Mouse (Mus musculus) E14TG2a.4 (cell line): ENCODE measurements at regions not wholly inside any gene's neighbourhood (a gene's known extent, or its start where the extent isn't known, plus 50 kb on each side); places are given as distances from the start of the nearest gene placed in this dataset.
A peak's percentile ranks its signal among the peaks of the same experiment; 100 is the strongest.

Experiments
- H3K27me3 ChIP-seq: 2 replicates; pipeline ENCODE4 v1.6.1; 2014; ENCODE audit warnings: low read length, control low read depth; ENCODE audit not compliant: insufficient read depth
- H3K36me3 ChIP-seq: 2 replicates; pipeline ENCODE4 v1.6.1; 2014; ENCODE audit warnings: low read length, control low read depth; ENCODE audit not compliant: insufficient read depth
- H3K4me1 ChIP-seq: replicated peaks from 2 replicates; pipeline ENCODE4 v1.6.1; 2014; ENCODE audit warnings: low read depth, low read length, control low read depth
- H3K4me3 ChIP-seq: replicated peaks from 2 replicates; pipeline ENCODE4 v1.5.1; 2014; ENCODE audit warnings: mild to moderate bottlenecking, low read length
- H3K9me3 ChIP-seq: 2 replicates; pipeline ENCODE4 v1.6.1; 2014; ENCODE audit warnings: low read length, control low read depth
- CTCF ChIP-seq: conservative IDR thresholded peaks from 2 replicates; pipeline ENCODE4 v1.5.1; 2014; ENCODE audit warnings: low read length
- NANOG ChIP-seq: IDR thresholded peaks from 2 replicates; pipeline ENCODE4 v1.6.1; 2014; ENCODE audit warnings: borderline replicate concordance, low read length, mixed read lengths
- POU5F1 ChIP-seq: IDR thresholded peaks from 2 replicates; pipeline ENCODE4 v1.6.1; 2014; ENCODE audit warnings: low read length, borderline replicate concordance

DNA sequence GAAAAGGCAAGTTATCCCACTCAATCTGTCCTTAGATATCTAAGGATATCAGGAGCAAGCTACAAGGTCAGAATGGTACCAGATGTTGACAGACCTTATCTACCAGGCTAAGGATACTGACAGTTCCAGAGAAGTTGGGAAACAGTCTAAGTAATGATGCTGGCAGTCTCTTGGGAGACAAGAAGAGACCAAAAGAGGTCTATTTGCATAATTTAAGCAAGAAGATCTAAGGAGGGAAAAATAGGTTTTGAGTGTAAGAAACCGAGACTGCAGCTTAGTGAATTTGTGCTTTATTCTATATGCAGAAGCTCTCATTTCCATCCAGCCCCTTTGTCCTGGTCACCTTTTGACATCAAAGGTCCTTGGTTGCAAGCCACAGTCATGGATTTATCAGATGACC, 86.4 kb downstream of the Polr2m start:
- no peaks in the 10 kb centered on the region for H3K9me3 ChIP-seq
- no peak overlapping the region for H3K4me3 ChIP-seq
- no peaks in the 10 kb centered on the region for H3K36me3 ChIP-seq
- TF ChIP-seq POU5F1 (no peak), NANOG (no peak), CTCF (no peak)
- H3K27me3 ChIP-seq, result peaks cover 51% of the 10 kb centered on the region
- H3K4me1 ChIP-seq, result peaks cover 9% of the 10 kb centered on the region; the same call in 1 of the 2 replicates

DNA sequence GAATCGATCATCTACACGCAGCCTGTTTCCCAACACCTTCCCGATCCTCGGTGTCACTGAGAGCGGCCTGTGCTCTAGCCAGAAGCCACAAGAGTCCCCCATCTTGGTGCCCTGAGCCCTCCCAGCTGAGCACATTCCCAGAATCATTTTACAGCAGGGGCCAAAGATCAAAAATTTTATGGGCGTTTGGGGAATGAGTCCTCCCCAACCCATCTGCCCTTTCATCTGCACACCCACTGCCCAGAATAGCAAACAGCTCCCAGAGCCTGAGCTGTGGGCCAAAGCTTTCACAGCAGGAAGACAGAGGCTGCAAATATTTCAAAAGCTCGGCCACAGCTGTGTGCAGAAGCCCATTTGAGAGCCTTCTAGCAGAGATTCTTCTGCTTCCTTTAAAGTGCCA, 89.0 kb downstream of the Polr2m start:
- Histone ChIP-seq H3K36me3 (no peaks in the 10 kb centered on the region), H3K27me3 (peaks cover 40% of the 10 kb centered on the region), H3K9me3 (no peaks in the 10 kb centered on the region), H3K4me1 (peaks cover 9% of the 10 kb centered on the region; the same call in 1 of the 2 replicates), H3K4me3 (no peak overlapping the region)
- no peak for TF ChIP-seq POU5F1
- no peak for TF ChIP-seq NANOG
- TF ChIP-seq CTCF, result no peak

DNA sequence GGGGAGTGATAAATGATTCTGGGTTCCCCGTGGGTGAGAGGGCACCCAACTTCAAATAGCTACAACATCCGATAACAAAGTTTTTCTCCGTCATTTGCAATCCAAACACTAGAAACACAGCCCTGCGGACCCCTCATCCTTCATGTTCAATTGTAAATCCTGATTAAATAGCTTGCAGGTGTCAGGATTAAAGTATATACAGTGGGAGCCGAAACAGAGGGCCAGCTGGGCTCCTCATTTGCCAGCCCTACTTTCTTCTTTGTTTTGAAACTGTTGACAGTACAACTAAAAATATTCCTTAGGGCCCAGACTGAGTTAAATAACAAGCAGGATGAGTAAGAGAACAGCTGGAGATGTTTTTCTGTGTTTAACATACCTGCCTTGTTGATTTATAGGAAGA, 95.5 kb downstream of the Polr2m start:
- Histone ChIP-seq H3K4me1 (no peaks in the 10 kb centered on the region), H3K27me3 (no peaks in the 10 kb centered on the region), H3K4me3 (no peak overlapping the region), H3K36me3 (no peaks in the 10 kb centered on the region), H3K9me3 (no peaks in the 10 kb centered on the region)
- no peak for TF ChIP-seq POU5F1

DNA sequence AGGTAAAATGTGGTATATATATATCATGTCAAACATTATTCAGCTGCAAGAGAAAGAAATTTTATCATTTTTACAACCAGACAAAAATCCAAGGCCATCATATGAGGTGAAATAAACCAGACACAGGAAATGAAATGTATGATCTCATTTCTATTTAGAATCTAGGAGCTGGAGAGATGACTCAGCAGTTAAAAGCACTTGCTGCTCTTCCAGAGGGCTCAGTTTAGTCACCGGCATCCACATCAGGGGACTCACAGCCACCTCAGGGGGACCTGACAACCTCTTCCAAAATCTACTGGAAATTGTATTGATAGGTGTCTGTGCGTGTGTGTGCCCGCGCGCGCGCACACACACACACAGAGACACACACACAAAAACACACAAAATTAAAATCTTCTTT, 98.3 kb downstream of the Polr2m start:
- H3K27me3 ChIP-seq, result no peaks in the 10 kb centered on the region; the same call in 1 of the 2 replicates
- no peak overlapping the region for H3K4me3 ChIP-seq
- TF ChIP-seq NANOG (no peak), POU5F1 (no peak)
- no peaks in the 10 kb centered on the region for H3K36me3 ChIP-seq
- no peaks in the 10 kb centered on the region for H3K4me1 ChIP-seq
- no peaks in the 10 kb centered on the region for H3K9me3 ChIP-seq

DNA sequence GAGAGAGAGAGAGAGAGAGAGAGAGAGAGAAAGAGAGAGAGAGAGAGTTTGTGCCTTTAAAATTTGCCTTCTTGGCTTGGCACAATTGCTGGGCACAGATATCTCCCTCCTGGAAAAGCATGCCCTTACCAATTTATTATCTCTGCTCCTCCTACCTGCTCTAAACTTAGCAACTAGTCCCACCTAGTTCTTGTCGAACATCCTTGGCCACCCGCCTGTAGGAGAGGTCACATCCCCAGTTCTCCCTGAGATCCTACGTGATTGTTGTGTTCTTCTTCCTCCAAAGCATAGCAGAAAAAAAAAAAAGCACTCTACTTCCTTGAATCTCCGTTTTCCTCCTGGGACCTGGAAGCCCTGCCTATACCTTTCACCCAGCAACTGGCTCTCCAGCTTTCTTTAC, 101.8 kb downstream of the Polr2m start:
- H3K4me1 ChIP-seq, result no peaks in the 10 kb centered on the region
- H3K4me3 ChIP-seq, result no peak overlapping the region
- TF ChIP-seq NANOG, result no peak
- no peak for TF ChIP-seq POU5F1
- TF ChIP-seq CTCF, result no peak
- H3K36me3 ChIP-seq, result no peaks in the 10 kb centered on the region
- no peaks in the 10 kb centered on the region for H3K9me3 ChIP-seq
- H3K27me3 ChIP-seq, result peaks cover 2% of the 10 kb centered on the region; the same call in 1 of the 2 replicates

DNA sequence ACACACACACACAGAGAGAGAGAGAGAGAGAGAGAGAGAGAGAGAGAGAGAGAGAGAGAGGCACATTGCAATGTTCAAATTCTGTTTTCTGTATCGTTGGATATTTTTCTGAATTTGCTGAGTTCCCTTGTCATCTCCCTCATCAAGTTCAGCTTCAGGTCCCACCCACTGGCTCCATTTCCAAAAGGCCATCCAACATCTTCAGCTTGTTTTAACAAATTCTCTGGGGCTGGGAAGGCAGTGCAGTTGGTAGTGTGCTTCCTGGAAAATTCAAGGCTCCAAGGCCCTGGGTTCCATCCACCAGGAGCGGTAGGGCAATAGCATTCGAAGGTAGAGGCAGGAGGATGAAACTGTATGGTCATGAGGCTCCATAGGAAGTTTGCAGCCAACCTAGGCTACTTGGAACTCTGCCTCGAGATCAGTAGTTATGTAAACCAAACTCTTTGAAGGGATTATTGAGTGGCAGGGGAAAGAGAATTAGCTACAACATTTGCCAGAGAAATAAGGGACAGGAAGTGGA, 105.9 kb downstream of the Polr2m start:
- Histone ChIP-seq H3K4me1 (no peaks in the 10 kb centered on the region), H3K36me3 (no peaks in the 10 kb centered on the region), H3K4me3 (no peak overlapping the region), H3K9me3 (no peaks in the 10 kb centered on the region), H3K27me3 (peaks cover 2% of the 10 kb centered on the region; the same call in 1 of the 2 replicates)
- no peak for TF ChIP-seq NANOG
- no peak for TF ChIP-seq CTCF
- TF ChIP-seq POU5F1, result no peak

DNA sequence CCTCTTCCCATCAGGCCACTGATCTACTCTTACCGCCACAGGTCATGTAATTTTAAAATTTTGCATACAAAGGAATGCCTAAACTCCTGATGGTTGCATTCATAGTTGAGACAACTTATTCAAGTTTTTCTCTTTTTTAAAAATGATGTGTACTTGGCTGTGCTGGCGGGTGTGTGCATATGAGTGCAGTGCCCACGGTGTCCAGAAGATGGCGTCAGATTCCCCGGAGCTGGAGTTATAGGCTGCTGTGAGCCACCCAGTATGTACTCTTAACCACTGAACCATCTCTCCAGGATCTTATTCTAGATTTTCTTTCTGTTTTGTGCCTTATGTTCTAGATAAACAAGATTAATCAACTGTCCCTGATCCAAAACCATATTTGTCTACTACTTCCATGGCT, 116.0 kb downstream of the Polr2m start:
- Histone ChIP-seq H3K36me3 (no peaks in the 10 kb centered on the region), H3K27me3 (0 out of 2 replicates have a peak, but pooled peaks cover 4% of the 10 kb centered on the region), H3K4me1 (no peaks in the 10 kb centered on the region), H3K9me3 (peaks cover 7% of the 10 kb centered on the region; the same call in 1 of the 2 replicates), H3K4me3 (no peak overlapping the region)
- TF ChIP-seq POU5F1 (no peak), CTCF (peak; percentile 70)

DNA sequence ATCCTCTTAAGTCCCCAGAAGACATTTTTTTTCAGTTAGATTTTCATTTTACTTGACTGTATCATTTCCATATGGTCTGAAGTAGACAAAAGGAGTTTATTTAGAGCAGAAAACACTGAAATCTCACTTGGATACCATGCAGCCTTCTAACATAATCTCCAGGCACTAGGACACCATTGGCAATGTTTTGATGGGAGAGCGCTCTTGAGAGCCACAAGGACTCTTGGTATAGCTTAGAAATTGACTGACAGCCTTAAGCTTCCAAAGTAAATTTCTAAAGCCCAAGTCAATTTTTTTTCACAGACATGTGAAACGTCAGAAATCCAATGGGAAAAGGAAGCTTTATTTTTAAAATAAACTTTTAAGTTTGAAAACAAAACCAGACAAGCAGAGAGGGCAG, 116.5 kb downstream of the Polr2m start:
- Histone ChIP-seq H3K9me3 (peaks cover 7% of the 10 kb centered on the region; the same call in 1 of the 2 replicates), H3K4me1 (no peaks in the 10 kb centered on the region), H3K4me3 (no peak overlapping the region), H3K27me3 (0 out of 2 replicates have a peak, but pooled peaks cover 5% of the 10 kb centered on the region), H3K36me3 (no peaks in the 10 kb centered on the region)
- no peak for TF ChIP-seq NANOG

DNA sequence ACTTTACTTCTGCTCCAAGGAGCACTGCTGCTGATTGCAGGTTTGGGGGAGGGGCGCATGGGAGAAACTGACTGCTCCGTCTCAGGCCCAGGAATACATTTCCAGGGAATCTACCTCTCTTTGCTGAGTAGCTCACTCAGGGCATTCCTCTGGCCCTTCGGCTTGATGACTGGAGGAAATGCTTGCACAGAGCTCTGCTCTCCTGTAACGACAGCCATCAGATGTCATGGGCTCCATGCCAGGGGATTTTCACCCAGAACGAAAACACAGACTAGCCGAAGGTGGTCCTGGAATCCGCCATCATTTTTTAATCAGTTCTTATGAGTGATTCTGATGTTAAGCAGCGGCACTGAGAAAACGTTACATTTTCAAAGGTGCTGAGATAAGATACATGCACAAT, 119.2 kb downstream of the Polr2m start:
- Histone ChIP-seq H3K36me3 (no peaks in the 10 kb centered on the region), H3K9me3 (peaks cover 7% of the 10 kb centered on the region; the same call in 1 of the 2 replicates), H3K27me3 (0 out of 2 replicates have a peak, but pooled peaks cover 9% of the 10 kb centered on the region), H3K4me3 (no peak overlapping the region), H3K4me1 (peaks cover 7% of the 10 kb centered on the region)
- TF ChIP-seq POU5F1, result no peak
- no peak for TF ChIP-seq CTCF
- no peak for TF ChIP-seq NANOG
